9 mouse cellular contexts compared by ENCODE assay signal in genomic region chrX:77597674-77598073, GRCm38 (mm10).
DNase-seq lines count a peak whose midpoint lies in the region.
"Had no signal": no experiment of that assay in that cellular context is flagged by ENCODE, and none has a peak within 500 bp of the region (broad histone marks: within the 10 kb centered on the region; RNA-seq: fewer than 3 reads in every experiment).

No protein-coding gene starts in this region.

- DNase-seq in adrenal gland, adult (ENCODE audit: inconsistent age in 2 of 2, low spot score in 1 of 2) = peak; percentile 62 to 76
- no peak for DNase-seq in adrenal gland, postnatal 4 days (ENCODE audit: low spot score in 2 of 2)
- peak; percentile 28 for DNase-seq in layer of hippocampus, adult 9-11 months
- DNase-seq in layer of hippocampus, postnatal 25 days (ENCODE audit: extremely low spot score in 1 of 2, low spot score in 1 of 2) = no peak
- peak; percentile 45 to 62 for DNase-seq in cerebellum, postnatal 25 days
- peak; percentile 3 for DNase-seq in right cerebral cortex, postnatal 4 days
- DNase-seq in urinary bladder, postnatal 10 days (ENCODE audit: low spot score) = no peak
- no peak for DNase-seq in Muller cell, postnatal 12 days (ENCODE audit: inconsistent ontology term)
- DNase-seq: gastrocnemius, postnatal 14 days had no signal

Comparison
In these comparisons a context has a peak if more than half of its experiments do, and no peak if none do; other contexts are left out.
1. DNase-seq: peak in adrenal gland, adult (2 of 2), layer of hippocampus, adult 9-11 months (single experiment), cerebellum, postnatal 25 days (2 of 2) and right cerebral cortex, postnatal 4 days (single experiment); none in adrenal gland, postnatal 4 days (0 of 2), layer of hippocampus, postnatal 25 days (0 of 2), urinary bladder, postnatal 10 days (single experiment) and Muller cell, postnatal 12 days (single experiment).